Mouse (Mus musculus): Measurements from ENCODE around the gene Ms4a15. TPM values are rescaled to one million over a fixed set of nuclear protein-coding genes. Genes with fewer than 3 reads are reported as not detected.

Gene Ms4a15
- polyA plus RNA-seq, 1 experiment from 2014 or later: not detected

DNA sequence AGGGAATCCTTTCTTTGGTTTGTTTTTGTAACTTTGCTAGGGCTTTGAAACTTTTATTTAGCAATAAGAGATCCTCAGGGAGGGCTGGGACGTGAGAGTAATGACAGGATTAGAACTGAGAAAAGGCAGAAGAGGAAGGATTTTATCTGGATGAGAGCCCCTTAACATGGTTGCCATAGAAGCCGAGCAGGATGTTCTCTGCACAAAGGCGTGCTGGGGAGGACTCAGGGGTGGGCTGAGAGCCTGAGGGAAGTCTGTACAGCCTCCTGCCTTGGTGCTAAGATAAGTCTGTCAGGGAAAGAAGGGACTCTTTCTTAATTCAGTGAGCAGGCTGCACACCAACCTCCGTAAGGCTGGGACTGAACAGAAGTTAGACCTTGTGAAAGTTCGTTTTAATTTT is 58.0 kb downstream of the Ms4a15 start:
- no peak for DNase-seq (ENCODE audit: low spot score)
- 41% methylated on average over 5 of the region's 5 CpGs for WGBS
- H3K4me3 ChIP-seq: no peak overlapping the region
- H3K27me3 ChIP-seq (replicated peaks; ENCODE audit: low read depth, poor library complexity, severe bottlenecking): no peaks in the 10 kb centered on the region
- no peaks in the 10 kb centered on the region for H3K36me3 ChIP-seq (replicated peaks)
- no peak overlapping the region for H3K27ac ChIP-seq (replicated peaks)
- H3K9me3 ChIP-seq: no peaks in the 10 kb centered on the region; the same call in 1 of the 2 replicates
- peaks cover 1% of the 10 kb centered on the region for H3K4me1 ChIP-seq

DNA sequence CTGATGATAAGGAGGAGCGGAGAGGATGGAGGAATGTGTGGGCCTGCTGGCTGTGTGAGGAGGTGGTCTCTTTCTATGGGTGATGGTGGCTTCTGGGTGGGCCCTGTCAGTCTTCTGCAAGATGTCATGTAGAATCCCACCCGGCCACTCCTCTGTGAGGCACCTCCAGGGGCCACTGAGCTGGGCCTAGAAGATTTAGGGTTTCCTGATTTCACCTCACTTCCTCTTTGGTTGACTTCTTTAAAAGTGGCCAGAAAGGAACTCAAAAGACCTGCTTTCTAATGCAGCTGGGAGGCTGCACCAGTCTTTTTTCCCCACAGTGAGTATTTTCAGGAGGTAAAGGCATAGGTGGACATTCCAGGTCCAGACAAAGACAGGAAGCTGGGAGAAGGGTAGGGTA is 62.4 kb downstream of the Ms4a15 start:
- Histone ChIP-seq H3K4me1 (peaks cover 15% of the 10 kb centered on the region), H3K27me3 (replicated peaks; ENCODE audit: low read depth, poor library complexity, severe bottlenecking) (no peaks in the 10 kb centered on the region), H3K4me3 (no peak overlapping the region), H3K27ac (replicated peaks) (no peak overlapping the region), H3K9me3 (no peaks in the 10 kb centered on the region), H3K36me3 (replicated peaks) (no peaks in the 10 kb centered on the region)
- no peak for DNase-seq (ENCODE audit: low spot score)
- 89% methylated on average over 2 of the region's 2 CpGs for WGBS

Other genes with a start within 250 kb of the Ms4a15 start
- 0.09 and 0.15 TPM in 2 replicates for gene Cd6, start 163.2 kb downstream of the Ms4a15 start, polyA plus RNA-seq (2016; fragmentation: Nextera tagmentation; extraction: Ambion mirVana)
- gene Slc15a3, start 153.5 kb downstream of the Ms4a15 start, polyA plus RNA-seq (2016; fragmentation: Nextera tagmentation; extraction: Ambion mirVana): 0.43 and 0.77 TPM in 2 replicates
- gene Tmem132a, start 123.3 kb downstream of the Ms4a15 start, polyA plus RNA-seq (2016; fragmentation: Nextera tagmentation; extraction: Ambion mirVana): 139 and 142 TPM in 2 replicates
- gene Tmem109, start 111.2 kb downstream of the Ms4a15 start, polyA plus RNA-seq (2016; fragmentation: Nextera tagmentation; extraction: Ambion mirVana): 60.8 and 63.7 TPM in 2 replicates
- gene Prpf19, start 98.0 kb downstream of the Ms4a15 start, polyA plus RNA-seq (2016; fragmentation: Nextera tagmentation; extraction: Ambion mirVana): 38.9 and 42.0 TPM in 2 replicates
- gene Zp1, start 72.6 kb downstream of the Ms4a15 start, polyA plus RNA-seq (2016; fragmentation: Nextera tagmentation; extraction: Ambion mirVana): not detected in 2 replicates
- gene Ptgdr2, start 56.1 kb downstream of the Ms4a15 start, polyA plus RNA-seq (2016; fragmentation: Nextera tagmentation; extraction: Ambion mirVana): 0.09 TPM in 1 of 2 replicates, not detected in the other
- 47.2 and 51.5 TPM in 2 replicates for gene Ccdc86, start 44.0 kb downstream of the Ms4a15 start, polyA plus RNA-seq (2016; fragmentation: Nextera tagmentation; extraction: Ambion mirVana)
- not detected in 2 replicates for gene Ms4a10, start 18.6 kb downstream of the Ms4a15 start, polyA plus RNA-seq (2016; fragmentation: Nextera tagmentation; extraction: Ambion mirVana)
- not detected in 2 replicates for gene Ms4a18, start 24.8 kb upstream of the Ms4a15 start, polyA plus RNA-seq (2016; fragmentation: Nextera tagmentation; extraction: Ambion mirVana)
- gene Ms4a8a, start 87.9 kb upstream of the Ms4a15 start, polyA plus RNA-seq (2016; fragmentation: Nextera tagmentation; extraction: Ambion mirVana): not detected in 2 replicates
- not detected in 2 replicates for gene 1700017D01Rik, start 137.6 kb upstream of the Ms4a15 start, polyA plus RNA-seq (2016; fragmentation: Nextera tagmentation; extraction: Ambion mirVana)
- not detected in 2 replicates for gene 1700025F22Rik, start 172.1 kb upstream of the Ms4a15 start, polyA plus RNA-seq (2016; fragmentation: Nextera tagmentation; extraction: Ambion mirVana)
- gene Ms4a13, start 203.5 kb upstream of the Ms4a15 start, polyA plus RNA-seq (2016; fragmentation: Nextera tagmentation; extraction: Ambion mirVana): not detected in 2 replicates
- not detected in 2 replicates for gene Ms4a12, start 239.2 kb upstream of the Ms4a15 start, polyA plus RNA-seq (2016; fragmentation: Nextera tagmentation; extraction: Ambion mirVana)